Mouse (Mus musculus): Measurements from ENCODE around the gene Nt5dc3.

DNA sequence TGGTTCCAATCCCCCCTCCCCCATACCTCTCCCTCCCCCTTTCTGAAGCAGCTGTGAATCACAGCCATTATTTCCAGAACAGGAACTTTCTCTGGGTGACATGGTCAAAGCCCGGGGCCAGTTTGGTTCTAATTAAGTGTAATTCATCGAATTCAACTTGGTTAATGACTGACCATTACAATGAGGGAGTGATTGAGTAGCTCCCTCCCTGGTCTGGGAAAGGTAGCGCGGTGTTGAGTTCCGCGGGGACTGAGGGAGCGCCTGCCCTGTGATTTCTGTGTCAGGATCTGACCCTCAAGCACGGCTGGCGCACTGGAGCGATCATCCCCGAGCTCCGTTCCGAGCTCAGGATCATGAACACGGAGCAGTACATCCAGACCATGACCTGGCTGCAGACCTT, 46.1 kb downstream of the Nt5dc3 start:
- TF ChIP-seq CTCF (IDR thresholded peaks at IDR 0.05; ENCODE audit: control insufficient read depth, insufficient read depth, low read length) (no peak), POLR2A (IDR thresholded peaks at IDR 0.05; ENCODE audit: borderline replicate concordance, control insufficient read depth, low read depth, low read length) (no peak)
